Mouse (Mus musculus) C2C12 (cell line): ENCODE measurements at regions not wholly inside any gene's neighbourhood (a gene's known extent, or its start where the extent isn't known, plus 50 kb on each side); places are given as distances from the start of the nearest gene placed in this dataset.

Experiments
- H3K27me3 ChIP-seq: one replicate; pipeline ENCODE4 v1.6.1; 2011; ENCODE audit not compliant: control insufficient read depth, insufficient read depth, insufficient read length
- H3K36me3 ChIP-seq: one replicate; pipeline ENCODE4 v1.6.1; 2011; ENCODE audit not compliant: control insufficient read depth, insufficient read depth
- H3K4me3 ChIP-seq: one replicate; pipeline ENCODE4 v1.5.1; 2011; ENCODE audit warnings: mild to moderate bottlenecking, control low read depth; ENCODE audit not compliant: poor library complexity, insufficient read depth, severe bottlenecking
- H3K79me2 ChIP-seq: one replicate; pipeline ENCODE4 v1.6.1; 2011; ENCODE audit not compliant: control insufficient read depth, insufficient read depth
- H3K79me3 ChIP-seq: one replicate; pipeline ENCODE4 v1.6.1; 2011; ENCODE audit warnings: low read depth, control low read depth
- H3ac ChIP-seq: one replicate; pipeline ENCODE3; 2011; ENCODE audit warnings: low read depth; ENCODE audit not compliant: control insufficient read depth, insufficient read length
- CEBPB ChIP-seq: IDR thresholded peaks from one replicate; pipeline ENCODE4 v1.6.1; 2011; ENCODE audit warnings: low read depth, mild to moderate bottlenecking, control low read depth, moderate library complexity
- CTCF ChIP-seq: IDR thresholded peaks from one replicate; pipeline ENCODE4 v1.5.1; 2011; ENCODE audit not compliant: control insufficient read depth, insufficient read depth, insufficient read length
- FOSL1 ChIP-seq: IDR thresholded peaks from one replicate; pipeline ENCODE4 v1.8.0; 2011; ENCODE audit warnings: mild to moderate bottlenecking, low read length; ENCODE audit not compliant: poor library complexity, insufficient read depth, severe bottlenecking
- MAX ChIP-seq: IDR thresholded peaks from one replicate; pipeline ENCODE4 v1.6.1; 2011; ENCODE audit warnings: mild to moderate bottlenecking, control low read depth
- MYOD1 ChIP-seq: IDR thresholded peaks from one replicate; pipeline ENCODE4 v1.6.1; 2011; ENCODE audit warnings: low read depth; ENCODE audit not compliant: control insufficient read depth, insufficient read length
- MYOG ChIP-seq: IDR thresholded peaks from one replicate; pipeline ENCODE4 v1.6.1; 2011; ENCODE audit not compliant: control insufficient read depth, insufficient read length; ENCODE audit errors: extremely low read depth
- USF1 ChIP-seq: IDR thresholded peaks from one replicate; pipeline ENCODE4 v1.6.1; 2011; ENCODE audit warnings: low read depth, mild to moderate bottlenecking, control low read depth, moderate library complexity

GRCm38 (mm10) chr9:115683951-115684350, 225.3 kb upstream of the Gadl1 start:
- H3K79me3 ChIP-seq: no peaks in the 10 kb centered on the region
- TF ChIP-seq MYOD1 (no peak), USF1 (no peak), CTCF (no peak), MAX (no peak), CEBPB (no peak), FOSL1 (no peak), MYOG (no peak)
- H3K36me3 ChIP-seq: no peaks in the 10 kb centered on the region
- no peaks in the 10 kb centered on the region for H3K79me2 ChIP-seq
- H3K4me3 ChIP-seq: no peak overlapping the region
- no peak overlapping the region for H3ac ChIP-seq
- no peaks in the 10 kb centered on the region for H3K27me3 ChIP-seq

GRCm38 (mm10) chr9:115686605-115687004, 222.7 kb upstream of the Gadl1 start:
- H3K4me3 ChIP-seq: no peak overlapping the region
- H3K79me3 ChIP-seq: no peaks in the 10 kb centered on the region
- H3ac ChIP-seq: no peak overlapping the region
- TF ChIP-seq USF1 (no peak), MYOG (no peak), CTCF (no peak), CEBPB (no peak), MYOD1 (no peak), FOSL1 (no peak)
- H3K79me2 ChIP-seq: no peaks in the 10 kb centered on the region
- H3K36me3 ChIP-seq: no peaks in the 10 kb centered on the region
- no peaks in the 10 kb centered on the region for H3K27me3 ChIP-seq

- Histone ChIP-seq H3K4me3 (no peak overlapping the region), H3K79me2 (no peaks in the 10 kb centered on the region)
Measured at GRCm38 (mm10) chr9:115692837-115693236, 216.4 kb upstream of the Gadl1 start.

GRCm38 (mm10) chr9:115703791-115704190, 205.5 kb upstream of the Gadl1 start:
- Histone ChIP-seq H3K27me3 (no peaks in the 10 kb centered on the region), H3ac (no peak overlapping the region), H3K36me3 (no peaks in the 10 kb centered on the region), H3K79me2 (no peaks in the 10 kb centered on the region), H3K79me3 (no peaks in the 10 kb centered on the region), H3K4me3 (no peak overlapping the region)
- TF ChIP-seq MAX: no peak
- no peak for TF ChIP-seq MYOG
- TF ChIP-seq MYOD1: no peak
- TF ChIP-seq CEBPB: no peak
- TF ChIP-seq FOSL1: no peak
- TF ChIP-seq CTCF: no peak
- no peak for TF ChIP-seq USF1

More at GRCm38 (mm10) chr9:115692837-115693236, 216.4 kb upstream of the Gadl1 start:
- TF ChIP-seq CEBPB: no peak
- no peak for TF ChIP-seq MAX
- no peak for TF ChIP-seq CTCF
- TF ChIP-seq FOSL1: no peak
- TF ChIP-seq MYOG: no peak
- Histone ChIP-seq H3K79me3 (no peaks in the 10 kb centered on the region), H3K36me3 (no peaks in the 10 kb centered on the region), H3K27me3 (no peaks in the 10 kb centered on the region), H3ac (no peak overlapping the region)

GRCm38 (mm10) chr9:115704249-115704648, 205.0 kb upstream of the Gadl1 start:
- Histone ChIP-seq H3K36me3 (no peaks in the 10 kb centered on the region), H3K27me3 (no peaks in the 10 kb centered on the region), H3ac (no peak overlapping the region), H3K4me3 (no peak overlapping the region), H3K79me2 (no peaks in the 10 kb centered on the region), H3K79me3 (no peaks in the 10 kb centered on the region)
- TF ChIP-seq MYOD1 (no peak), CTCF (peak; percentile 47)

GRCm38 (mm10) chr9:115705761-115706160, 203.5 kb upstream of the Gadl1 start:
- no peaks in the 10 kb centered on the region for H3K36me3 ChIP-seq
- H3K79me3 ChIP-seq: no peaks in the 10 kb centered on the region
- H3ac ChIP-seq: no peak overlapping the region
- TF ChIP-seq USF1 (no peak), FOSL1 (no peak), MYOD1 (no peak), MAX (no peak), CEBPB (no peak), CTCF (no peak)
- no peaks in the 10 kb centered on the region for H3K27me3 ChIP-seq
- no peak overlapping the region for H3K4me3 ChIP-seq
- no peaks in the 10 kb centered on the region for H3K79me2 ChIP-seq
